Mouse (Mus musculus) kidney, adult 18-20 months (tissue): ENCODE measurements at regions not wholly inside any gene's neighbourhood (a gene's known extent, or its start where the extent isn't known, plus 50 kb on each side); places are given as distances from the start of the nearest gene placed in this dataset.

Experiments used
- DNase-seq: peaks from one replicate; pipeline ENCODE4 v3.0.0; 2021

GRCm38 (mm10) chr2:79510485-79511094, 54.0 kb upstream of the Cerkl start:
- no peak for DNase-seq

- DNase-seq, result no peak
These were observed 54.5 kb upstream of the Cerkl start for GRCm38 (mm10) chr2:79511108-79511507.

GRCm38 (mm10) chr2:79511676-79512323, 55.2 kb upstream of the Cerkl start:
- DNase-seq, result peak; percentile 84

- no peak for DNase-seq
These were observed 55.8 kb upstream of the Cerkl start for GRCm38 (mm10) chr2:79512374-79512773.

- DNase-seq, result no peak
These were observed 57.1 kb upstream of the Cerkl start for GRCm38 (mm10) chr2:79513726-79514125.

GRCm38 (mm10) chr2:79518046-79518750, 61.6 kb upstream of the Cerkl start:
- DNase-seq, result no peak

GRCm38 (mm10) chr2:79519799-79520449, 63.3 kb upstream of the Cerkl start:
- DNase-seq, result no peak

GRCm38 (mm10) chr2:79523441-79523840, 66.9 kb upstream of the Cerkl start:
- DNase-seq, result no peak

DNA sequence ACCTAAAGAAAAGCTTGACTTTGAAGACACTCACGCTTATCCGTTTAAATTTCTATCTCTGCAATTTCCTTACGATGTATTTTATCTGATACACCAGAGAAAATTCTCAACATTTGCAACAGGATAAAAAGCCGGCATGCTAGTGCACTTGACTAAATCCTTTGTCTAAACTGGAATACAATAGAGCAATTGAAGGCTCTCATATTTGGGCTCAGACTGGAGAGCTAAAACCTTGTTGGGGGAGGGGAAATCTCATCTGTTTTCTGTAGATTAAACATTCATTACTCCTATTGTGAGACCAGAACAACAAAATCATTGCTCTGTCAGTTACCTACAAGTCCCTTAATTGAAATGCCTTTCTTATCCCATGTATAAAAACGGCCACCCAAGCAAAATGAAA, 70.9 kb upstream of the Cerkl start:
- no peak for DNase-seq

DNA sequence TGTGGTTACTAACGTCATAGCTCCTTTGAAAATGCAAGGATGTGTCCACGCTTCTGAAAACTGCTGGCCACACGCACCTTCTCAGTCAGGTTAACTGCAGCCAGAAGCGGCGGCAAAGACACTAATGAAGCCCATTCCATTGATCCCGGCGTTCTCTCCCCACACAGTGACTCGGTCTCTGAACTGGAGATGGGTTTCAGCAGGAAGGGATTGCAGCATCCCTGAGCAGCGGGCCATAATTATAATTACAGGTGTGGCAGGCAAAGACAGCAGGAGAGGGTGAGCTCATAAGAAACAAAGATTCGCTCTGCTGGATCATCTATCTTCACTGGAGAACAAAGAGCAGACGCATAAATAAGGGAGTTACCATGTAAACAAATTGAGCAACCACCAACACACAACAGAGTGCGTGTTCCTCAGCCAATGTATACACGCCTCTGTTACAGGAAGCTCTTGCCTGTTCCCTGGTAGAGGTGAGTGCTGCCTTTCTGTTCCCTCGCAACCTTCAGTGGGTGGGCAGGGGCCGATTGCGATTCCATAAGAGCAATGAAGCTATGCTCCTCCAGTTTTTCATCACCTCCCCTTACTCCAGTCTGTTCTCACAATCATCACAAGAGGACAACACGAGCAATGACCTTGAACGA, 71.9 kb upstream of the Cerkl start:
- DNase-seq, result no peak

- DNase-seq, result no peak
These were observed 72.6 kb upstream of the Cerkl start for GRCm38 (mm10) chr2:79529185-79529584.

GRCm38 (mm10) chr2:79532610-79533160, 76.1 kb upstream of the Cerkl start:
- no peak for DNase-seq

DNA sequence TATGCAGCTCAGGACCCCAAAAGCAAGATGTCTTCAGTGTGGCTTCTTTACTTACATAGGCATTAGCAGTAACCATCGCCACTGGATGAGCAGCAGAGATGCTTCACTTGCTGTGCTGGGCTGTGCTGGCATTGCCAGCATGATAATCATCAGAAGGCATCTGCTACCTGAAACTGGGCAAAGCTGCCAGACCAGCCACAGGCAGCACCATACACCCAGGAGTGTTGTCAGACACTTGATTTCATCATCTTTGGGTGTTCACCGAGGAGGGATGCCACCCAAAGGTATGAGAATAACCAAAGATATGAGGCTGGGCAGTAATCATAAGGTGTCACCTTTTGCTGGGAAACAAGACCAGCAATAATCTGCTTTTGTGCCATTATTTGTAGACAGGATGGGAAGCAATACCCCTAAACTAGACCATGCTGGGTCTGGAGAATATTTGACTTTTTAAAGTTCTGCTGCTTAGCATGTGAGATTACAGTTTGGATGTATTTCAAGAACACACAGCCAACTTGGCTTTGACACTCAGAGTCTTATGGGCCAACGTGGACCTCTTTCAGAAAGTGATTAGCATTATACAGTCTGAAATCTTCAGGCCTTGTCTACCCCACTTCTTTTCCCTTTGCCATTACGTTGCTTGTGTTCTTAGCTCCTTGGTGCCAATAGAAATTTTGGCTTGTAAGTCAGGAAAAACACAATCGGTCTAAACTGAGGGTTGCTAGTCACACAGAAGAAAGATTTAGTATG, 80.7 kb upstream of the Cerkl start:
- no peak for DNase-seq

- DNase-seq, result peak; percentile 43
These were observed 83.8 kb upstream of the Cerkl start for GRCm38 (mm10) chr2:79540384-79540783.

- DNase-seq, result no peak
These were observed 85.8 kb upstream of the Cerkl start for GRCm38 (mm10) chr2:79542191-79542980.

GRCm38 (mm10) chr2:79543456-79543855, 86.9 kb upstream of the Cerkl start:
- DNase-seq, result peak; percentile 29

- no peak for DNase-seq
These were observed 87.6 kb upstream of the Cerkl start for GRCm38 (mm10) chr2:79543948-79544792.

DNA sequence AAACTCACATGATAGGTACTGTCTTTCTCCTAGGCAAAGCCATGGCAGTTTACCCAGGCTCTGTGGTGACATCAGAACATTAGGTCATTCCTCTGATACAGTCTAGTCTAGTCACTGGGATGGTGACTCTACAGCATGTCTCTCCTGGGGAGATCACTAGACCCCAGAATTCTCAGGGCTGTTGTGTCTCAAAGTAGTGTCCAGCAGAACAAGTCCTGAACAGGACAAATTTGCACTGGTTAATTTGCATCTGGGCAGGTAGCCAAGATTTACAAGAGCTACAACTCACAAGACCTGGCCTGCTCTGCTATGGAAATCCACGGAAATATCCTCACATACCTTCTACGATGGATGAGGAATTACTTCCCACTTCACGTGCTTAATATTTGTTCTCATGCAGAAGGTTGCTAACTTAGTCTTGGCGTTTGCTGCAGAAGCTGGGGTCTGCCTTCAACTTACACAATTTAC, 88.2 kb upstream of the Cerkl start:
- DNase-seq, result peak; percentile 31

DNA sequence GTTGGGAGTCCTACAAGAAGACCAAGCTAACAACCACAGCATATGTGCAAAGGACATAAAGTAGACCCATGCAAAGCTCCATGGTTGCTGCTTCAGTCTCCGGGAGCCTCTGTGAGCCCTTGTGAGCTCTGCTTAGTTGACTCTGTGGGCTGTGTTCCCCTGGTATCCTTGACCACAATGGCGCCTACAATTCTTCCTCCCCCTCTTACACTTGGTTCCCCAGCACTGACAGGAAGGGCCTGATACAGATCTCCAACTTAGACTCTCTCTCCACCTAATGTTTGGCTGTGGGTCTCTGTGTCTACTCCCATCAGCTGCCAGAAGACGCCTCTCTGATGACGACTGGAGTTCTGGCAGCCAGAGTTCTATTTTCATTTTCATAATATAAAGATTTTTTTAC, 88.9 kb upstream of the Itprid2 start:
- DNase-seq, result no peak

GRCm38 (mm10) chr2:79547284-79547683, 87.9 kb upstream of the Itprid2 start:
- no peak for DNase-seq
